Mouse (Mus musculus) hematopoietic multipotent progenitor cell, adult 10-12 weeks (in vitro differentiated cells): Measurements from ENCODE around the gene Alg9. TPM values are rescaled to one million over a fixed set of nuclear protein-coding genes. Genes with fewer than 3 reads are reported as not detected.

Experiments
- polyA plus RNA-seq: library from polyadenylated mRNA; stranded (reverse); fragments of >175 nt; gene quantifications from 2 replicates; pipeline ENCODE4 v1.2.3, GENCODE M21; 2012; ENCODE audit warnings: low replicate concordance

The Alg9 gene
- 4.0 and 8.4 TPM in 2 replicates for polyA plus RNA-seq

GRCm38 (mm10) chr9:50774991-50775612 lies at the start of gene Alg9, which contains the start of gene 1110032A03Rik:
Alg9 (plus strand) TSS chr9:50775019.
1110032A03Rik (minus strand) TSS chr9:50775520.

GRCm38 (mm10) chr9:50738914-50739870 lies 35.6 kb upstream of the Alg9 start, which contains the start of gene Dixdc1:
Dixdc1 (minus strand) TSS chr9:50739517.

GRCm38 (mm10) chr9:50746214-50746677 lies 28.6 kb upstream of the Alg9 start, which contains the start of gene 2310030G06Rik:
2310030G06Rik (minus strand) TSS chr9:50746536.

GRCm38 (mm10) chr9:50751323-50751722 lies 23.5 kb upstream of the Alg9 start, which contains the start of gene Cryab:
Cryab (plus strand) TSS chr9:50751325.

GRCm38 (mm10) chr9:50752054-50752602 lies 22.7 kb upstream of the Alg9 start, which contains the start of gene Hspb2:
Hspb2 (minus strand) TSS chr9:50752354.

GRCm38 (mm10) chr9:50768107-50769002 lies 6.5 kb upstream of the Alg9 start, which contains the start of gene Fdxacb1:
Fdxacb1 (plus strand) TSS chr9:50768236.

GRCm38 (mm10) chr9:50845081-50845480 lies 70.3 kb downstream of the Alg9 start, which contains the start of gene Ppp2r1b:
Ppp2r1b (plus strand) TSS chr9:50845301.

Other genes starting within 250 kb of the Alg9 start
- 23.7 and 46.7 TPM in 2 replicates for gene Pts, start 246.3 kb upstream of the Alg9 start, polyA plus RNA-seq
- gene Il18, start 220.2 kb upstream of the Alg9 start, polyA plus RNA-seq: 1.6 and 9.5 TPM in 2 replicates
- 0.07 and 0.20 TPM in 2 replicates for gene Bco2, start 219.8 kb upstream of the Alg9 start, polyA plus RNA-seq
- gene Tex12, start 213.7 kb upstream of the Alg9 start, polyA plus RNA-seq: not detected in 2 replicates
- 7.0 and 22.5 TPM in 2 replicates for gene Sdhd, start 171.2 kb upstream of the Alg9 start, polyA plus RNA-seq
- gene Timm8b, start 171.1 kb upstream of the Alg9 start, polyA plus RNA-seq: 3.0 and 11.5 TPM in 2 replicates
- 0.16 TPM in 1 of 2 replicates, not detected in the other for gene Pih1d2, start 157.7 kb upstream of the Alg9 start, polyA plus RNA-seq
- 7.3 and 14.3 TPM in 2 replicates for gene Nkapd1, start 157.6 kb upstream of the Alg9 start, polyA plus RNA-seq
- gene Dlat, start 115.2 kb upstream of the Alg9 start, polyA plus RNA-seq: 15.4 and 24.2 TPM in 2 replicates
- 0.08 TPM in 1 of 2 replicates, not detected in the other for gene Dixdc1, start 35.5 kb upstream of the Alg9 start, polyA plus RNA-seq
- gene 2310030G06Rik, start 28.5 kb upstream of the Alg9 start, polyA plus RNA-seq: not detected in 2 replicates
- gene Cryab, start 23.7 kb upstream of the Alg9 start, polyA plus RNA-seq: 0.46 and 1.3 TPM in 2 replicates
- 0.25 and 0.27 TPM in 2 replicates for gene Hspb2, start 22.7 kb upstream of the Alg9 start, polyA plus RNA-seq
- gene Fdxacb1, start 6.8 kb upstream of the Alg9 start, polyA plus RNA-seq: 0.58 and 1.3 TPM in 2 replicates
- 2.3 and 2.5 TPM in 2 replicates for gene 1110032A03Rik, start 501 bp downstream of the Alg9 start, polyA plus RNA-seq
- 4.3 and 4.8 TPM in 2 replicates for gene Ppp2r1b, start 70.3 kb downstream of the Alg9 start, polyA plus RNA-seq
- gene Sik2, start 234.1 kb downstream of the Alg9 start, polyA plus RNA-seq: 22.3 and 25.0 TPM in 2 replicates